Mouse (Mus musculus) kidney, postnatal 10 days (tissue): ENCODE measurements around the gene Zfp933.
A peak's percentile ranks its signal among the peaks of the same experiment; 100 is the strongest.
"Not testable (repeated sequence)": the region's sequence is repeated elsewhere in the genome, so short reads cannot be mapped to it uniquely, and the experiment has no call there.

Experiments used
- DNase-seq: peaks from one replicate; pipeline ENCODE4 v3.0.0; 2021; ENCODE audit warnings: mixed read lengths

Zfp933 gene

DNA sequence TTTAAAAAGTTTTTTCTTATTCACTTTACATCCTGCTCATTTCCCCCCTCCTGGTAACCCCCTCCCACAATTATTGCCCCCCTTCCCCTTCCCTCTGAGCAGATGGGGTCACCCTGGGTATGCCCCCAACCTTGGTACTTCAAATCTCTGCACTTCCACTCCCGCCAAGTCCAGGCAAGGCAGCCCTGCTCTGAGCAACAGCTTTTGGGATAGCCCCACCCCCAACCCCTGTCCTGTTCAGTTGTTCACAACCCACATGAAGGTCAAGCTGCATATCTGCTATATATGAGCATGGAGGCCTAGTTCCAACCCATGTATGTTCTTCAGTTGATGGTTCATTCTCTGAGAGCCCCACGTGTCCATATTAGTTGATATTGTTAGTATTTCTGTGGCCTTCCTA lies 2.6 kb upstream of the Zfp933 start:
- no peak for DNase-seq

DNA sequence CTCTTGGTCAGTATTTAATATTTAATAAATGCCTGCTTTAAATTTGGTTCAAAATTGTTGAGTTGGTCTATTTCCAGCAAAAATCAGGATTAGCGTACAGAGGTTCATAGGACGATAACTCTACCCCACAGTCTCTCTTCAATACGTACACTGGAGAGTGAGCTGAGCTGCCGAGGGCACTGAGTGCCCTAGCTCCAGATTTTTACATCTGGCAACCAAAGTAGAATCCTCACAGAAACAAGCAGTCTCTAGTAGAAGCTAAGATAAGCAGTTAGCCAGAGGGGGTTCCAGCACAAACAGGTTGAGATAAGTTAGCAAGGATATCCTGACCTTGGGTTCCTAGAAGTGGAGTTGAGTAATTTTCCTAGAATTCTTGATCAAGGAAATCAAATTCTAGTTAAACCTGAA lies 422 bp upstream of the Zfp933 start:
- DNase-seq = no peak

DNA sequence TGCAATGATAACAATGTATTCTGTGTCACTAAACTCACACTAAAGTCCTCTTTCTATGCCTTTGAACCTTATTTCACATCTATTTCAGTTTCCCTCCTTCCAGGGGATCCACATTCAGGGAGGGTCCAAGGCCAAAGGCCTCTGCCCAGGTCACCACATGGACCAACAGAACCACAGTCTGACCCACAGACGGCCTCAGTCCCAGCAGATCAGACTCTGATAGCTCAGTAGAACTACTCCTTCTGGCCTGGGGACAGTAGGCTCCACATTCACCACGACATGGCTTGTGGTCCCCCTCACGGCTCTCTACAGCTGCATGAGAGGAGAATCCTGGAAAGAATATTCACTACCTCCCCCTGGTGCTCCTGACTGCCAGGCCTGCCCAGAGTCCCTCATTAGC lies 5.3 kb downstream of the Zfp933 start:
- no peak for DNase-seq

DNA sequence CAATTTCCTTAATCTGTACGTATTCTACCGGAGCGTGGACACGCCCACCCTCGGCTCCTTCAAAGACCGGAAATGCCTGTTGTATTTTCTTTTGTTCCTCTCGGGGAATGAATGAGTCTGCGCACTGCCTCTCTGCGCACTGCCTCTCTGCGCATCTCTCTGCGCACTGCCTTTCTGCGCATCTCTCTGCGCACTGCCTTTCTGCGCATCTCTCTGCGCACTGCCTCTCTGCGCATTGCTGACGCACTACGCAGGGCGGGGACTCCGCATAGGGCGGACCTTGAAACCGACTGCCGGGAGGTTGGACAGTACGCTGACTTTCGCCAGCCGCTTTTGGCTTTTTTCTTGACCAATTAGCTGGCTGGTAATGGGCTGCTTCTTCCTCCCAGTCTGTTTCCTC lies 8.9 kb downstream of the Zfp933 start:
- DNase-seq = not testable (repeated sequence)

DNA sequence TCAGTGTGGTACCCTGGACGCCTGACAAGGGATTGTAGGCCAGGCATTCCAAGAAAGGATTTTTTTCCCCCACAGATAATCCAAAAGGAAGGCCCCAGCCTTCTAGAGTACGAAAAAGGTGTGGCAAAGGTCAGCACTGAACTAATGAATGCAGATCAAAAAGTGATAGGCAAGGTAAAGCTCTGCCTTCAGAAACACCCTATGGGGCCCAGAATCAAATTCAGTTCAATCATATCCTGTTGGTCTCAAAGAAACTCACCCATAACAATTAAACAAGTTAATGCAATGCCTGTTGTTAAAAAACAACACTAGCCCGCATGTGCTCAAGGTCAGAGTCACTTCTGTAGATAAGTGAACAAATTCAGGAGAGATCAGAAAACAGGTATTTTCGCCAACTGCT lies 23.8 kb downstream of the Zfp933 start:
- no peak for DNase-seq

GRCm38 (mm10) chr4:147821414-147821813 lies 26.8 kb downstream of the Zfp933 start:
- not testable (repeated sequence) for DNase-seq

DNA sequence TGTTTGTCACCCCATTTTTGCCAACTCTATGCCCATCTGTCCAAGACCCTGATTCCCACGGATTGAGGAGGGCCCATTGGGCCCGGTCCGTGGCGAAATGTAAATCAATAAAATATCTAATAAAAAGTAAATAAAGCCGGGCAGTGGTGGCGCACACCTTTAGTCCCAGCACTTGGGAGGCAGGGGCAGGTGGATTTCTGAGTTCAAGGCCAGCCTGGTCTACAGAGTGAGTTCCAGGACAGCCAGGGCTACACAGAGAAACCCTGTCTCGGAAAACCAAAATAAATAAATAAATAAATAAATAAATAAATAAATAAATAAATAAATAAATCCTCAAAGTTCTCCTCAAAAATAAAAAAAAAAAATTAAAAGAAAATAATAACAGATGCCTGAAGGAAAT lies 28.5 kb downstream of the Zfp933 start:
- not testable (repeated sequence) for DNase-seq

DNA sequence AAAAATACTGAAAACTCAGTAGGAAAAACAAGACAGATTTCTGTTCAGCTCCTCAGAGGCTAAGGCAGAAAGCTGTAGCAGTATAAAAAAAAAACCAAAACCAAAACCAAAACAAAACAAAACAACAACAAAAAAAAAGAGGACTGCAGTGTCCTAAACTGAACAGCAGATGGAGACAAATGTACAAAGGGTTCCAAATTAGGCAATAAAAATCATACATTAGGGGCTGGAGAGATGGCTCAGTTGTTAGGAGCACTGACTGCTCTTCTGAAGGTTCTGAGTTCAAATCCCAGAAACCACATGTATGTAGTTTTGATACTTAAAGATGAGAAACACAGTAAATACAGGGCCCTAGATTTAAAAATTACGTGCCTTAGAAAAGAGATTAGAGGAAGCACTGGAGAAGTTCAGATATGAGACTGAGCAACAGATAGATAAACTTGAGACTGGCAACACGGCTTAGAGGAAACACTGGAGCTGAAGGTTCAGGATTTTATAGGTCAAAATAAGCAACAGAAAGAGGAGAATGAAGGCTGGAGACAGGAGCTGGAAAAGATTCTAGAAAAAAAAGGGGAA lies 33.5 kb downstream of the Zfp933 start:
- no peak for DNase-seq

DNA sequence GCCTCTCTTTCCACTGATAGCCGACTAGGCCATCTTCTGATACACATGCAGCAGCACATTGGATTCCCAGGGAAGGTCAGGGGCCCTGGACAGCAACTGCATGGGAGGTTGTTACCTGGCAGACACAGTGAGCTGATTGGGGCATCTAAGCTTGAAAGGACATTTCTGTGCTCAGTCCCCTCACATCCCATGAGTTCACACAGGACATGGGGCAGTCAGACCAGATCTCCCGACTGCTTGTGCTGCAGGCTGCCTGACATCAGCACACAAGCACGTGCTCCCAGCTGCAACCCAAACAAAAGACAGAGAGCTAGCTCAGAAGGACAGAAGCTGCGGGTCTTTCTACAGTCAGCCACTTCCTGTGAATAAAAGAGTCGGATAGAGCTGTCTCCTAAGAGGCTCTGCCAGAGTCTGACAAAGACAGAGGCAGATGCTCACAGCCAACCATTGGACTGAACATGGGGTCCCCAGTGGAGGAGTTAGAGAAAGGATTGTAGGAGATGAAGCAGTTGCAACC lies 34.9 kb downstream of the Zfp933 start:
- DNase-seq = no peak

GRCm38 (mm10) chr4:147809966-147810304 lies 38.2 kb downstream of the Zfp933 start:
- DNase-seq = not testable (repeated sequence)

DNA sequence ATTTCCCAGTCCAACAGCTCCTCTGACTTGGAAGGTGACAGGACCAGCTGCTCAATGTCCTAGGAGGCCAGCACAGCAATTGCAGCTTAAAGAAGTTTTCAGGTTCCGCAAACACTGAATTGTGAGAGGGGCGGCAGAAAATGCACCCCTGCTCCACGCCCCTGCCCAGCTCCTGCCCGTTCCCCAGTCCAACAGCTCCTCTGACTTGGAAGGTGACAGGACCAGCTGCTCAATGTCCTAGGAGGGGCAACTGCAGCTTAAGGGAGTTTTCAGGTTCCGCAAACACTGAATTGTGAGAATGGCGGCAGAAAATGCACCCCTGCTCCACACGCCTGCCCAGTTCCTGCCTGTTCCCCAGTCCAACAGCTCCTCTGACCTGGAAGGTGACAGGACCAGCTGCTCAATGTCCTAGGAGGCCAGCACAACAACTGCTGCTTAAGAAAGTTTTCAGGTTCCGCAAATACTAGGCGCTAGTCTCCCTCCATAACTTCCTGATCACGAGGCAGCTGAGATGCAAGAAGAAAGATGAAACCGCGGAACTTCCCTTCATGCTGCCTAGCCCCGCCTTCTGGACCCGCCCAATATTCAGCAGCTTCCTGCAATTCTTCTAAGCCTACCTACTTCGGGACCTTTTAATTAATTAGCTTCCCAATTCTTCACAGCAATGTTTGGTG lies 38.7 kb downstream of the Zfp933 start, which contains the start of gene Zfp984:
Gene Zfp984, minus strand, starts transcription at position 497 of the 674 bp plus-strand sequence.
- peak; percentile 55 for DNase-seq

- not testable (repeated sequence) for DNase-seq
Observed at GRCm38 (mm10) chr4:147808483-147808882, 39.7 kb downstream of the Zfp933 start.

- DNase-seq = not testable (repeated sequence)
Observed at GRCm38 (mm10) chr4:147795308-147795707, 52.9 kb downstream of the Zfp933 start.

- DNase-seq = not testable (repeated sequence)
Observed at GRCm38 (mm10) chr4:147794026-147794665, 54.0 kb downstream of the Zfp933 start.

DNA sequence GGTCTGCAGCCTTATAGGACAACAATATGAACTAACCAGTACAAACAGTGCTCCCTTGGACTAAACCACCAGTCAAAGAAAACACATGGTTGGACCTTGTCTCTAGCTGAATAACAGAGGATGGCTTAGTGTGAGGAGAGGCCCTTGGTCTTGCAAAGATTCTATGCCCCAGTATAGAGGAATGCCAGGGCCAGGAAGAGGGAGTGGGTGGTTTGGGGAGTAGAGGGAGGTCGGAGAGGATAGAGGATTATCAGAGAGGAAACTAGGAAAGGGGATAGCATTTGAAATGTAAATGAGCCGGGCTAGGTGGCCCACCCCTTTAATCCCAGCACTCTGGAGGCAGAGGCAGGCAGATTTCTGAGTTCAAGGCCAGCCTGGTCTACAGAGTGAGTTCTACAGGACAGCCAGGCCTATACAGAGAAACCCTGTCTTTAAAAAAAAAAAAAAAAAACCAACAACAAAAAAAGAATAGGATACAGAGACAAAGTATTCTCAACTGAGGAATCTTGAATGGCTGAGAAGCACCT lies 54.7 kb downstream of the Zfp933 start:
- DNase-seq = not testable (repeated sequence)

DNA sequence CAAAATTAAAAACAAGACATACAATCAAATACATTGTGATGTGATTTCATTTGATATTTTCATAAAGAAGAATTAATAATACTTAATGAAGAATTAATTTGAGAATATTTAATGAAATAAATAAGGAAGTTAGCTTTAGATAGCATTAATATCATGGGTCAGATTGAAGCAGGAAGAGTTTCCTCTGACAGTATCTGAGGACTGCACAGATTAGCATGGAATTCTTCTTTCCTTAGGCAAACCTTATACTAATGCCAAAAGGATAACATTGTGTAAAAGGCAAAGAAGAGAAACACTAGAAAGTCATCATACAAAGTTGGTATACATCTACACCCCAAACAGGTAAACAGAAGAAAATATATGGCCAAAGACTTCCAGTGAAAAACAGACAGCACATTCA lies 56.4 kb downstream of the Zfp933 start:
- DNase-seq = not testable (repeated sequence)
